In the genomic region with DNA sequence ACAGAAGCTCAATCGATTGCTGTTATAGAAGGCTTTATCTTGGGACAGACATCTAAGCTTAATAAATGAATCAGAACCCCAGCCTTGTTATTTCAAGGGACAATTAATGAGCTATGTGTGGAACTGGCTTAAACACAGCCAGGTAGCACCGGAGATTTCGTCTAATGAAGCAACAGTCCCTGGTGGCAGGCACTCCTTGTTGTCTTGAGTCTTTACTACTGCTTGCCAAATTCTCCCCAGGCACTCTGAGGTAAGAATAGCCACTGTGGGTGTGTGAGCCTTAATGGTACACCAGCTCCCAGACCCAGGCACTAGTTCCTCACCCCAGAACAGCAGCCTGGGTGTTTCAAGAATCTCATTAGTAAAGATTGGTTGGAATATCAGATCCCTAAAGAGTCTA, we compare ENCODE assay signal across 22 mouse cellular contexts. TPM values are rescaled to one million over a fixed set of nuclear protein-coding genes. Genes with fewer than 3 reads are reported as not detected.
"Had no signal": no experiment of that assay in that cellular context is flagged by ENCODE, and none has a peak within 500 bp of the region (broad histone marks: within the 10 kb centered on the region; RNA-seq: fewer than 3 reads in every experiment).

No protein-coding gene starts in this region.

- H3K9me3 ChIP-seq: limb, embryonic 12.5 days; limb, embryonic 15.5 days; midbrain, embryonic 13.5 days had no signal

- DNase-seq: kidney, adult 9 months; kidney, postnatal 14 days; kidney, postnatal 4 days; left cerebral cortex, postnatal 4 days; liver, postnatal 0 days; lung, embryonic 14.5 days; right cerebral cortex, postnatal 4 days; thymus, postnatal 25 days had no signal

- H3K4me3 ChIP-seq: limb, embryonic 12.5 days; limb, embryonic 15.5 days; midbrain, embryonic 13.5 days; myocyte had no signal

- ATAC-seq: liver, postnatal 0 days; lung, postnatal 0 days; midbrain, embryonic 13.5 days; midbrain, embryonic 16.5 days had no signal

- H3K4me2 ChIP-seq: limb, embryonic 12.5 days; limb, embryonic 15.5 days; liver, embryonic 11.5 days; lung, embryonic 14.5 days; midbrain, embryonic 13.5 days had no signal

- H3K27me3 ChIP-seq: limb, embryonic 12.5 days; limb, embryonic 15.5 days; midbrain, embryonic 13.5 days had no signal

- H3K4me1 ChIP-seq: limb, embryonic 12.5 days; midbrain, embryonic 13.5 days had no signal

- H3K36me3 ChIP-seq: limb, embryonic 12.5 days; limb, embryonic 15.5 days; midbrain, embryonic 13.5 days had no signal

- H3K27ac ChIP-seq: limb, embryonic 12.5 days; limb, embryonic 15.5 days; liver, embryonic 14.5 days; macrophage; midbrain, embryonic 13.5 days; stomach, postnatal 0 days had no signal

- H3K9ac ChIP-seq: limb, embryonic 12.5 days; limb, embryonic 15.5 days; liver, embryonic 14.5 days; liver, postnatal 0 days; lung, embryonic 14.5 days; midbrain, embryonic 13.5 days had no signal

RNA-seq across cellular contexts. Expression of a gene that starts 8.9 kb away (rescaled TPM):
- polyA plus RNA-seq: limb, embryonic 12.5 days; limb, embryonic 15.5 days; liver, embryonic 14.5 days; liver, postnatal 0 days; lung, postnatal 0 days; macrophage; midbrain, embryonic 13.5 days; midbrain, embryonic 16.5 days; myocyte; neural tube, embryonic 11.5 days; neural tube, embryonic 14.5 days; stomach, embryonic 14.5 days; thymus, postnatal 0 days had no signal
